Mouse (Mus musculus) C2C12 (cell line): ENCODE measurements around the gene Ldha. TPM values are rescaled to one million over a fixed set of nuclear protein-coding genes. Genes with fewer than 3 reads are reported as not detected.
"Not testable (repeated sequence)": the region's sequence is repeated elsewhere in the genome, so short reads cannot be mapped to it uniquely, and the experiment has no call there.

Experiments
- H3K27me3 ChIP-seq: one replicate; pipeline ENCODE4 v1.6.1; 2011; ENCODE audit not compliant: control insufficient read depth, insufficient read depth, insufficient read length
- H3K36me3 ChIP-seq: one replicate; pipeline ENCODE4 v1.6.1; 2011; ENCODE audit not compliant: control insufficient read depth, insufficient read depth
- H3K4me3 ChIP-seq: one replicate; pipeline ENCODE4 v1.5.1; 2011; ENCODE audit warnings: mild to moderate bottlenecking, control low read depth; ENCODE audit not compliant: poor library complexity, insufficient read depth, severe bottlenecking
- H3K79me2 ChIP-seq: one replicate; pipeline ENCODE4 v1.6.1; 2011; ENCODE audit not compliant: control insufficient read depth, insufficient read depth
- H3K79me3 ChIP-seq: one replicate; pipeline ENCODE4 v1.6.1; 2011; ENCODE audit warnings: low read depth, control low read depth
- H3ac ChIP-seq: one replicate; pipeline ENCODE3; 2011; ENCODE audit warnings: low read depth; ENCODE audit not compliant: control insufficient read depth, insufficient read length
- CEBPB ChIP-seq: IDR thresholded peaks from one replicate; pipeline ENCODE4 v1.6.1; 2011; ENCODE audit warnings: low read depth, mild to moderate bottlenecking, control low read depth, moderate library complexity
- CTCF ChIP-seq: IDR thresholded peaks from one replicate; pipeline ENCODE4 v1.5.1; 2011; ENCODE audit not compliant: control insufficient read depth, insufficient read depth, insufficient read length
- FOSL1 ChIP-seq: IDR thresholded peaks from one replicate; pipeline ENCODE4 v1.8.0; 2011; ENCODE audit warnings: mild to moderate bottlenecking, low read length; ENCODE audit not compliant: poor library complexity, insufficient read depth, severe bottlenecking
- MAX ChIP-seq: IDR thresholded peaks from one replicate; pipeline ENCODE4 v1.6.1; 2011; ENCODE audit warnings: mild to moderate bottlenecking, control low read depth
- MYOD1 ChIP-seq: IDR thresholded peaks from one replicate; pipeline ENCODE4 v1.6.1; 2011; ENCODE audit warnings: low read depth; ENCODE audit not compliant: control insufficient read depth, insufficient read length
- MYOG ChIP-seq: IDR thresholded peaks from one replicate; pipeline ENCODE4 v1.6.1; 2011; ENCODE audit not compliant: control insufficient read depth, insufficient read length; ENCODE audit errors: extremely low read depth
- USF1 ChIP-seq: IDR thresholded peaks from one replicate; pipeline ENCODE4 v1.6.1; 2011; ENCODE audit warnings: low read depth, mild to moderate bottlenecking, control low read depth, moderate library complexity
- polyA plus RNA-seq: library from polyadenylated mRNA; unstranded; fragments of >200 nt; fragmentation: generic; extraction: Trizol; gene quantifications from one replicate; pipeline ENCODE4 v1.2.1, GENCODE M21; 2012; ENCODE audit warnings: missing spikeins

Gene Ldha
- polyA plus RNA-seq, 1 experiment = 2,062 TPM

- no peaks in the 10 kb centered on the region for H3K79me2 ChIP-seq
- TF ChIP-seq MYOD1 (no peak), FOSL1 (no peak), CEBPB (no peak), USF1 (no peak), CTCF (no peak), MYOG (no peak), MAX (no peak)
Observed at GRCm38 (mm10) chr7:46830799-46831590, 10.3 kb upstream of the Ldha start.

GRCm38 (mm10) chr7:46831693-46832092 is 9.6 kb upstream of the Ldha start:
- Histone ChIP-seq H3K79me2 (no peaks in the 10 kb centered on the region), H3K4me3 (no peak overlapping the region), H3ac (no peak overlapping the region), H3K27me3 (no peaks in the 10 kb centered on the region), H3K79me3 (no peaks in the 10 kb centered on the region), H3K36me3 (no peaks in the 10 kb centered on the region)
- TF ChIP-seq FOSL1 (no peak), MAX (no peak), MYOD1 (no peak), CEBPB (no peak), CTCF (no peak), USF1 (no peak), MYOG (no peak)

More at GRCm38 (mm10) chr7:46830799-46831590, 10.3 kb upstream of the Ldha start:
- no peaks in the 10 kb centered on the region for H3K27me3 ChIP-seq
- no peaks in the 10 kb centered on the region for H3K36me3 ChIP-seq
- H3K4me3 ChIP-seq = no peak overlapping the region
- H3ac ChIP-seq = no peak overlapping the region
- no peaks in the 10 kb centered on the region for H3K79me3 ChIP-seq

- H3K36me3 ChIP-seq, H3K79me3 ChIP-seq, H3ac ChIP-seq, H3K27me3 ChIP-seq, H3K4me3 ChIP-seq, H3K79me2 ChIP-seq: not testable (repeated sequence)
Observed at GRCm38 (mm10) chr7:46832112-46832810, 9.0 kb upstream of the Ldha start.

GRCm38 (mm10) chr7:46833266-46833665 is 8.0 kb upstream of the Ldha start:
- no peak overlapping the region for H3K4me3 ChIP-seq
- H3K27me3 ChIP-seq = no peaks in the 10 kb centered on the region
- peak; percentile 11 for TF ChIP-seq MYOD1
- no peak for TF ChIP-seq MYOG
- no peaks in the 10 kb centered on the region for H3K79me3 ChIP-seq
- H3ac ChIP-seq = no peak overlapping the region
- H3K36me3 ChIP-seq = no peaks in the 10 kb centered on the region
- H3K79me2 ChIP-seq = no peaks in the 10 kb centered on the region

- no peaks in the 10 kb centered on the region for H3K79me3 ChIP-seq
- no peak overlapping the region for H3ac ChIP-seq
- no peaks in the 10 kb centered on the region for H3K79me2 ChIP-seq
- H3K4me3 ChIP-seq = no peak overlapping the region
- TF ChIP-seq MYOD1 = no peak
- no peak for TF ChIP-seq MAX
- TF ChIP-seq USF1 = no peak
- TF ChIP-seq FOSL1 = no peak
- no peak for TF ChIP-seq MYOG
- no peak for TF ChIP-seq CEBPB
- TF ChIP-seq CTCF = no peak
- H3K36me3 ChIP-seq = no peaks in the 10 kb centered on the region
- H3K27me3 ChIP-seq = no peaks in the 10 kb centered on the region
Observed at GRCm38 (mm10) chr7:46833670-46834255, 7.5 kb upstream of the Ldha start.
